Mouse (Mus musculus) limb, embryonic 15.5 days (tissue): ENCODE results near the gene Gpr142. TPM values are rescaled to one million over a fixed set of nuclear protein-coding genes. Genes with fewer than 3 reads are reported as not detected.

Source experiments
- ATAC-seq: fragments of 200-750 bp; cut with Nextera tagmentation; 2 replicates; pipeline ENCODE4 v1.8.0; 2017; ENCODE audit warnings: low read depth, moderate TSS enrichment; ENCODE audit not compliant: insufficient number of reproducible peaks, low FRiP score, low TSS enrichment
- H3K27ac ChIP-seq: fragments of 300-500 bp; sonication (generic); 2 replicates; pipeline ENCODE4 v1.5.1; 2015; ENCODE audit warnings: moderate library complexity, mild to moderate bottlenecking, inconsistent platforms
- H3K27me3 ChIP-seq: fragments of 300-500 bp; sonication (generic); 2 replicates; pipeline ENCODE4 v1.6.1; 2015; ENCODE audit warnings: inconsistent platforms
- H3K36me3 ChIP-seq: fragments of 300-500 bp; sonication (generic); 2 replicates; pipeline ENCODE4 v1.6.1; 2015; ENCODE audit warnings: inconsistent platforms
- H3K4me1 ChIP-seq: fragments of 300-500 bp; sonication (generic); 2 replicates; pipeline ENCODE4 v1.6.1; 2015; ENCODE audit warnings: inconsistent platforms
- H3K4me2 ChIP-seq: fragments of 300-500 bp; sonication (generic); 2 replicates; pipeline ENCODE4 v1.6.1; 2015; ENCODE audit warnings: mild to moderate bottlenecking, inconsistent platforms
- H3K4me3 ChIP-seq: fragments of 300-500 bp; sonication (generic); 2 replicates; pipeline ENCODE4 v1.5.1; 2015; ENCODE audit warnings: mild to moderate bottlenecking, inconsistent platforms
- H3K9ac ChIP-seq: fragments of 300-500 bp; sonication (generic); 2 replicates; pipeline ENCODE4 v1.6.1; 2015; ENCODE audit warnings: inconsistent platforms
- H3K9me3 ChIP-seq: fragments of 300-500 bp; sonication (generic); 2 replicates; pipeline ENCODE4 v1.6.1; 2016; ENCODE audit warnings: inconsistent platforms
- WGBS: fragments of 180-500 bp; shearing (Covaris S2); methylation state at CpG from one replicate; pipeline ENCODE4 v1.1.7; 2015; 5-methylcytosine and 5-hydroxymethylcytosine counted together
- polyA plus RNA-seq: library from polyadenylated mRNA; unstranded; fragments of >200 nt; fragmentation: Nextera tagmentation; extraction: Ambion mirVana; gene quantifications from 2 replicates; pipeline ENCODE4 v1.2.1, GENCODE M21; 2015

Gpr142 gene
- polyA plus RNA-seq, 1 experiment from 2014 or later: not detected

- peak; percentile 83 for ATAC-seq
- Histone ChIP-seq H3K36me3 (no peaks in the 10 kb centered on the region), H3K4me1 (peaks cover 34% of the 10 kb centered on the region), H3K4me3 (no peak overlapping the region), H3K9me3 (no peaks in the 10 kb centered on the region), H3K27ac (peak overlapping the region; percentile 79), H3K4me2 (peak overlapping the region; percentile 27), H3K9ac (no peak overlapping the region), H3K27me3 (no peaks in the 10 kb centered on the region)
- 23% methylated on average over 12 of the region's 12 CpGs for WGBS
Observed at GRCm38 (mm10) chr11:114822727-114823126, 24.0 kb downstream of the Gpr142 start.

DNA sequence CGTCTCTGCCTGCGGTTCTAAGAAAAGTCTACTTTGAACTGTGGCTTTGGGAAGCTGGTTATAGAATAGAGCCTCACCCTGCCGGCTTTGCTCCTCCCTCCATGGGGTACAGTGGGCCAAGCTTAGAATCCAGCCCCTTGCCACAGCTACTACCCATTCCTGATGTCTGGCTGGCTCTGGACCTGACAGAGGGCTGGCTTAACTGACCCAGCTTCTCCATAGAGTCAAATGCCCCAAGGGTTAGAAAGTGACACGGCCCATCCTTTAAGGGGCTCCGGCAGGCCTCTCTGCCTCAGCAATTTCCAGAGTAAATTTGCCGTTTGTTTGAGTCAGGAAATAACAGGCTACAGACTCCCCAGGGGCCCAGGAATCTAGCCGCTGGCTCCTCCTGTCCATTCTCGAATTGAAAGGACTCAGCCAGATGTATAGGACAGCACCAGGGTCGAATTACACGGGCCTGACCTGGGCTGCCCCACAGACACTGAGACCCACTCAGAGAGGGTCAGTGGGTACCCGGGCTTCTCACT lies 24.5 kb downstream of the Gpr142 start:
- Histone ChIP-seq H3K4me2 (peak overlapping the region; percentile 27), H3K27me3 (no peaks in the 10 kb centered on the region), H3K9ac (0 out of 2 replicates have a peak overlapping the region, but pooled peaks have one; percentile 10), H3K4me3 (no peak overlapping the region), H3K9me3 (no peaks in the 10 kb centered on the region), H3K4me1 (peaks cover 36% of the 10 kb centered on the region), H3K36me3 (no peaks in the 10 kb centered on the region), H3K27ac (peak overlapping the region; percentile 79)
- ATAC-seq: peak; percentile 60
- WGBS: 5% methylated on average over 11 of the region's 11 CpGs

GRCm38 (mm10) chr11:114826686-114827085 lies 28.0 kb downstream of the Gpr142 start:
- no peak for ATAC-seq
- peaks cover 43% of the 10 kb centered on the region for H3K4me1 ChIP-seq
- no peaks in the 10 kb centered on the region for H3K9me3 ChIP-seq
- no peak overlapping the region for H3K27ac ChIP-seq
- no peak overlapping the region for H3K9ac ChIP-seq
- H3K4me3 ChIP-seq: no peak overlapping the region
- no peaks in the 10 kb centered on the region for H3K27me3 ChIP-seq
- H3K4me2 ChIP-seq: no peak overlapping the region
- H3K36me3 ChIP-seq: no peaks in the 10 kb centered on the region
- 58% methylated on average over 5 of the region's 5 CpGs for WGBS

GRCm38 (mm10) chr11:114829499-114830432 lies 31.0 kb downstream of the Gpr142 start:
- peak; percentile 82 for ATAC-seq
- H3K27me3 ChIP-seq: no peaks in the 10 kb centered on the region
- 3% methylated on average over 24 of the region's 24 CpGs for WGBS
- no peaks in the 10 kb centered on the region for H3K36me3 ChIP-seq
- peak overlapping the region; percentile 84 for H3K27ac ChIP-seq
- peak overlapping the region; percentile 30 for H3K4me3 ChIP-seq
- H3K4me1 ChIP-seq: peaks cover 26% of the 10 kb centered on the region
- H3K9me3 ChIP-seq: no peaks in the 10 kb centered on the region
- H3K4me2 ChIP-seq: peak overlapping the region; percentile 63
- H3K9ac ChIP-seq: 0 out of 2 replicates have a peak overlapping the region, but pooled peaks have one; percentile 2

DNA sequence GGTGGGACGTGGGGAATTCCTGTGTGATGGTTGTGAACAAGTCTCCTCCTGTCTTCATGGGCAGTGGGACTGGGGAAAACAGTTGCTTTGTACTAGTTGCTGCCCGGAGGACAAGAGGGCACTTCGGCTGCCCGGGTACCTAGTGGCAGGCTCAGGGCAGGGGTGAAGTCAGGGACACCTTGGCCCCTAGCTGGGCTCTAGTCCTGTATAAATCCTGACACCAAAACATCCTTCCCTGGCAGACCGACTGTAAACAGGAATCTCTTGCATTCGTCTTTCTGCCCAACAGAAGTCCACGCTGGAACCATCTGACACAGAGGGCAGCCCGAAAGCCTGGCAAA lies 31.7 kb downstream of the Gpr142 start:
- WGBS: 12% methylated on average over 8 of the region's 8 CpGs
- Histone ChIP-seq H3K4me2 (peak overlapping the region; percentile 63), H3K4me3 (peak overlapping the region; percentile 30; the same call in 1 of the 2 replicates), H3K4me1 (peaks cover 26% of the 10 kb centered on the region), H3K9me3 (no peaks in the 10 kb centered on the region), H3K36me3 (no peaks in the 10 kb centered on the region), H3K27ac (peak overlapping the region; percentile 84), H3K27me3 (no peaks in the 10 kb centered on the region), H3K9ac (no peak overlapping the region)
- no peak for ATAC-seq

GRCm38 (mm10) chr11:114833166-114833565 lies 34.4 kb downstream of the Gpr142 start:
- no peak for ATAC-seq
- no peaks in the 10 kb centered on the region for H3K9me3 ChIP-seq
- no peak overlapping the region for H3K4me3 ChIP-seq
- H3K4me2 ChIP-seq: no peak overlapping the region
- no peaks in the 10 kb centered on the region for H3K27me3 ChIP-seq
- peaks cover 25% of the 10 kb centered on the region for H3K4me1 ChIP-seq
- WGBS: 60% methylated on average over 5 of the region's 5 CpGs
- no peak overlapping the region for H3K27ac ChIP-seq
- no peak overlapping the region for H3K9ac ChIP-seq
- H3K36me3 ChIP-seq: no peaks in the 10 kb centered on the region

GRCm38 (mm10) chr11:114843818-114844463 lies 45.2 kb downstream of the Gpr142 start:
- no peaks in the 10 kb centered on the region for H3K36me3 ChIP-seq
- no peak overlapping the region for H3K4me3 ChIP-seq
- no peaks in the 10 kb centered on the region for H3K9me3 ChIP-seq
- peaks cover 16% of the 10 kb centered on the region for H3K4me1 ChIP-seq
- ATAC-seq: peak; percentile 83
- no peak overlapping the region for H3K9ac ChIP-seq
- 0 out of 2 replicates have a peak overlapping the region, but pooled peaks have one; percentile 2 for H3K4me2 ChIP-seq
- 4% methylated on average over 8 of the region's 8 CpGs for WGBS
- H3K27ac ChIP-seq: peak overlapping the region; percentile 77
- H3K27me3 ChIP-seq: no peaks in the 10 kb centered on the region

DNA sequence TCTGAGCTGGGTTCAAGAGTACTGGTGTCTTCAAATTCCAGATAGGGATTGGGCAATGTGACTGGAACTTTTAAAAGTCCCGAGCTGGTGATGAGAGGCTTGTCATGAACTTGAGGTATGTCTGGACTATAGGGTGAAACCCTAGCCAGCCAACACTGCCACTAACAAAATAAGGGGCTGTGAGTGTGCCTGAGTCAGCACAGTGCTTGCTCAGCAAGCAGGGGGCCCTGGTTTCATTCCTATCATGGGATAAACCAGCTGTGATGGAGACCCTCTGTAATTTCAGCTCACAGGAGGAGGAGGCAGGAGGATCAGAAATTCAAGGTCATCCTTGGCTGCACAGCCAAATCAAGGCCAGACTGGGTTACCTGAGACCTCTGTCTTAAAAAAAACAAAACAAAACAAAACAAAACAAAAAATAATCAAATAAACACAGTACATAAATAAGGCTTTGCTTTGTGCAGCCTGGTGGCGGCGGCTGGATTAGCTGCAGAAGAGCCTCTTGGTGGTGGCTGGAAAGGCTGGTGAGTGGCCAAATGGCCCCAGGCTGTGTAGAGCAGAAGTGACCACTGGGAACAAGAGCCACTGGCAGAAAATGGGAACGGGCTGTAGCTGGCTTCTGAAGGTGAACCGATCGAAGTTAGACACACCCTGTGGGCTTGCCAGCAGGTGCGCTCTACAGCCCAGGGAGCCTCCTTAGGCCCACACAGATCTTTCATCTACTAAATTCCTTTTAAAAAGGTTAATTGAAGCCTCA lies 45.9 kb downstream of the Gpr142 start:
- peak overlapping the region; percentile 77 for H3K27ac ChIP-seq
- H3K9ac ChIP-seq: no peak overlapping the region
- H3K4me3 ChIP-seq: no peak overlapping the region
- no peaks in the 10 kb centered on the region for H3K27me3 ChIP-seq
- no peaks in the 10 kb centered on the region for H3K9me3 ChIP-seq
- H3K4me2 ChIP-seq: no peak overlapping the region
- WGBS: 62% methylated on average over 7 of the region's 7 CpGs
- H3K4me1 ChIP-seq: peaks cover 17% of the 10 kb centered on the region
- no peak for ATAC-seq
- H3K36me3 ChIP-seq: no peaks in the 10 kb centered on the region

DNA sequence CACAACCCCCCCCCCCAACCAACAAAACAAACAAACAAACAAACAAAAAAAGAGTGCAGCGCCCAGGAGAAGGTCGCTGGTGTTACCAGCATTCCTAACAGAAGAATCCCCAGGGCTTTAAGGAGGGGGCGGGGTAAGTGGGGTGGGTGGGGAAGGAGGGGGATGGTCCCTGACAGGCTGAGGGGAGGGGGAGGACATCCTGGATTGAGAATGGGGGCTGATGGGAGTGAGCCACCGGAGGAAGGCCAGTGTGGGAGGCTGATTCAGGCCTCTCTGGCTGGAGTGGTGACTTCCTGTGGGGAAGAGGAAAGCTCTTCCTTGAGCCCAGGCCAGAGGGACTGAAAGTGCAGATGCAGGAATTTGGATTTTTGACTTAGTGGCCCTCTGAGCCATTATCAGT lies 47.6 kb downstream of the Gpr142 start:
- Histone ChIP-seq H3K4me1 (peaks cover 32% of the 10 kb centered on the region), H3K27ac (no peak overlapping the region), H3K36me3 (no peaks in the 10 kb centered on the region), H3K27me3 (no peaks in the 10 kb centered on the region), H3K4me2 (no peak overlapping the region), H3K9me3 (no peaks in the 10 kb centered on the region), H3K4me3 (no peak overlapping the region), H3K9ac (no peak overlapping the region)
- WGBS: 67% methylated on average over 4 of the region's 4 CpGs
- ATAC-seq: no peak

DNA sequence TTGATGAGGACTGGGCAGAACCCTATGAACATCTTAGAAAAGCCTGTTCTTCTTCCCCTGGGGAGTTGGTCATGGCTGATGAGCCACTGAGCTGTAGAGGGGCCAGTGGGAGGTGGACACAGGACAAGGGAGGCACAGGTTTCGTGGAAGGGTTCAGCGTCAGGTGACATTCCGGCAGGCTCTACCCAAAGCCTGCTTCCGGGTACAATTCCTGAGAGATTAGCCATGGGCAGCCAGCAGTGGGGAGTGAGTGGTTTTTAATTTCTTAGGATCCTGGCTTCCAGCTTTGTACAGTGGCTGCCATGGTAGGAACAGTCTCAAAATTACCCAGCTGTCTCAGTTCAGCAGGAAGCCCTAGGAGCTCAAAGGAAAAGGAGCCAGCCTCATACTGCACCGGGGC lies 48.3 kb downstream of the Gpr142 start:
- Histone ChIP-seq H3K36me3 (no peaks in the 10 kb centered on the region), H3K27me3 (no peaks in the 10 kb centered on the region), H3K4me2 (no peak overlapping the region), H3K4me1 (peaks cover 32% of the 10 kb centered on the region), H3K27ac (no peak overlapping the region), H3K4me3 (no peak overlapping the region), H3K9ac (no peak overlapping the region), H3K9me3 (no peaks in the 10 kb centered on the region)
- WGBS: 70% methylated on average over 5 of the region's 5 CpGs
- ATAC-seq: no peak

GRCm38 (mm10) chr11:114849572-114849971 lies 50.8 kb downstream of the Gpr142 start:
- no peaks in the 10 kb centered on the region for H3K27me3 ChIP-seq
- H3K4me2 ChIP-seq: no peak overlapping the region
- no peak overlapping the region for H3K9ac ChIP-seq
- H3K36me3 ChIP-seq: no peaks in the 10 kb centered on the region
- H3K27ac ChIP-seq: no peak overlapping the region
- 20% methylated on average over 2 of the region's 2 CpGs for WGBS
- no peak for ATAC-seq
- peaks cover 33% of the 10 kb centered on the region for H3K4me1 ChIP-seq
- H3K4me3 ChIP-seq: no peak overlapping the region
- no peaks in the 10 kb centered on the region for H3K9me3 ChIP-seq
